Mouse (Mus musculus): ENCODE results near the gene Qrich1. TPM values are rescaled to one million over a fixed set of nuclear protein-coding genes. Genes with fewer than 3 reads are reported as not detected.

Qrich1 gene
- polyA plus RNA-seq, 1 experiment: 87.8 TPM

DNA sequence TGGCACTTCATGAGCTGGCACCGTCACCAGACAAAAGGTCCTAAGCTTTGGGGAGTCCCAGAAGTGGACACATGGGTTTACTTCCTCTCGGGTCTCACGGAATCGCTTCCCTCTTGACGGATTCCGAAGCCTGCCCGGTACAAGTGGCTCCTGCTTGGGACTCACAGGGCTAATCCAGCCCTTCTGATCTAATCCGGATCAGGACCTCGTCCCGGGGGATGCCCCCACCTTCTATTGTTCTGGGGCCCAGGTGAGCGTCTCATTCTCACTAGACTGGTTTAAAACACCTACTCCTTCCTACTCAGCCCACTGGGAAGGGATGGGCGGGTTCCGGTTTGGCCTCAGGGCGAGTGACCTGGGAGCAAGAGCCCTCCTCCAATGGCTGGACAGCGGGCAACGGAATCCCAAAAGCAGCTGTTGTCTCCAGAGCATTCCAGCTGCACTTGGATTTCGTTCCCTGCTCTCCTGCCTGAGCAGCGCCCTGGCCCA, 51.4 kb downstream of the Qrich1 start:
- TF ChIP-seq GATA1 (IDR thresholded peaks at IDR 0.05; ENCODE audit: low read length): no peak

DNA sequence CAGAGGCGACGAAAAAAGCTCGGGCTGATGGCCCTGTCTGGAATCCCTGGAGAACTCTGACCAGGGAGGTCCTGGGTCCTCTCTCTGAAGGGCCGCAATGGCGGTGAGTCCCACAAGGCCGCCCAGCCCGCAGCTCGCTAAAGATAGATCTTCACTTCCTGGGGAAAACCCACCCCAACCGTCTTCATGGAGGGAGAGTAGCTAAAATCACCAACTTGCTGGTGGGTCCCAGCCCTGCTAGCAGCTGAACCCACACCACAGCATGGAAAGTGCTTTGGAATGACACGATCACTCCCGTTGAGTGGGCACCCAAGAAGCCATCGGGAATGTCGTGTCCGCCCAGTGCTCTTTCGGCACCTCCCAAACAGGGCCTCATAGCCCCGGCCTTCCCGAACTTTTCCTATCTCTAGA, 51.9 kb downstream of the Qrich1 start:
- TF ChIP-seq GATA1 (IDR thresholded peaks at IDR 0.05; ENCODE audit: low read length): no peak

DNA sequence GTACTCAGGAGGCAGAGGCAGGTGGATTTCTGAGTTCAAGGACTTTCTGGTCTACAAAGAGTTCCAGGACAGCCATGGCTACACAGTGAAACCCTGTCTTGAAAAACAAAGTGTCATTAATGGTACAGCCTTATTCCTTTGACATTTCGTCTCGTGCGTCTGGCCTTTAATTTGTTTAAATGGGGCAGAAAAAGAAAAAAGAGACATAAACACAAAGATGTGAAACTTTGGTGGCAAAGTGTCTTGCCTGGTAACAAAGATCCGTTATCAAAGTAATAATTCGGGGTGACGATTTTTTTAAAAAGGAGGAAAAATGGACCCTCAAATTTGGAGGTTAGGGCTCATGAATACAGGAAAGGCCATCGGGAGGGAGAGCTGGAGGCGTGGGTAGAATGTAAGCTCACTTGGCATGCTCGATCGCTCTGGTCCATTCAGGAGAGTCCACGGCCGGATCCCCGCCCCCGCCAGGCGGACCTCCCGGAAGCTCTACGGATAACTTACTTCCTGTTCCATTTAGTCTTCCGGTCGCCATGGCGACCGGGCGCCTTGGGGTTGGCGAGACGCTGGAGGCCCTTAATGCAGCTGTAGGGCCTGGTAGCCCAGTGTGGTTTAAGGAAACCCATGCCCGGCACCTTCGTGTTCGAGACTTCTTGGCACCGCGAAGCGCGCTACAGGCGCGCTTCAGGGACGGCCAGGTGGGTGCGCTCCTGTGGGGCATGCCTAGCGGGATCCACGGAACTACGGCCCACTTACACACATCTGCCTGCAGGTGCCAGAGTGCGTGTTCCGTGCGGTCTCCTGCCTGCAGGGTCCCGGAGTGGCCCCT, 53.0 kb downstream of the Qrich1 start, which contains the start of gene Dalrd3:
Gene Dalrd3 (plus strand): TSS at position 506 of the 826 bp plus-strand sequence.
- TF ChIP-seq GATA1 (IDR thresholded peaks at IDR 0.05; ENCODE audit: low read length): no peak

DNA sequence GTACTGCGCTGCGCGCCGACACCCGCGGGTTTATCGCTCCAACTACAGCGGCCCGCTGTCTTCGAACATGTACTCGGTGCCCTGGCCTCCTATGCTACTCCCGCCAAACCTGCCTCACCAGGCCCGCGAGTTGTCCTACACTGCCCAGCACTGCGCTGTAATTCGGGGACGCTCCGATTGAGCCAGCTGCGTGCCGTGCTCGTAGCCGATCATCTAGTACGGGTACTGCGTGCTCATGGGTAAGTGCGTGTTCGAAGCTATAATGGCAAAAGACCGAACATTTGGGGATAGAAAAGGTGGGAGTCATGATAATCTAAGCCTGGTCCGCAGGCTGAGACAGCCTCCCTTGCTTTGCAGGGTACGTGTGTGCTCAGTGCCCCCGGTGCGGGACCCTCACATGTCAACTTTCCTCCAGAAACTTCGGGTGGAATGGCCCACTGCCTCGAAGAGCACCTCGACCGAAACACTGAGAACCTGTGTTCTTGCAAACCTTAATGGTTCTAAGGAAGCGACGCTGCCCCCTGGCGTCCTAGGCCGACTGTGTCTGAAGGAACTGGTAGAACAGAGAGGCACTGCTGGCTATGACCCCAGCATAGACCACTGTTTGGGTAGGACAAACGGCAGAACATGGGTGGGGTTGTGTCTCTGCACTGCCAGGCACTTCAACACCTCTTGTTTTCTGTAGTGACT, 53.7 kb downstream of the Qrich1 start:
- TF ChIP-seq GATA1 (IDR thresholded peaks at IDR 0.05; ENCODE audit: low read length): no peak

DNA sequence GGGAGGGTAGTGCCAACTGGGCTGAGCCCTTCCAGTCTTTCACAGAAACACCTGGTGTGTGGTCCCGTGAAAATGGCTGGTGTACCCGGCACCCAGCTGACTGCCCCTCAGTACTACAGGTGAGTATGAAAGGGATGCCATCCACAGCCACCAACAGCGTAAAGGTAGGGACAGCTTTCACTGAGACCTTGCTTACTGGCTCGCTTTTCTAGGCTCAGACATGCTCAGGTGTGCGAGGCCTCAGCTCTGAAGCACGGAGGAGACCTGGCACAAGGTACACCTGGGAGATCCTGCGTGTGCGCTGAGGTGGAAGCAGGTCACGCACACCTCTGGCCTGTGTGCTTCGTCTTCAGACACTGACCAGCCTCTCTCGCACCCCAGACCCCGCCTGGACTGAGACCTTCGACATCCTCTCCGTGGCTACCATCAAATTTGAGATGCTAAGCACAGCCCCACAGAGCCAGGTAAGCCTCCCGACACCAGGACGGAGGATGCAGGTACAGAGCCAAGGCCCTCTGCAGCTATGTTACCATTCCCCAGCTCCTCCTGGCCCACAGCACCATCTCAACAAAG, 54.9 kb downstream of the Qrich1 start:
- TF ChIP-seq GATA1 (IDR thresholded peaks at IDR 0.05; ENCODE audit: low read length): no peak

DNA sequence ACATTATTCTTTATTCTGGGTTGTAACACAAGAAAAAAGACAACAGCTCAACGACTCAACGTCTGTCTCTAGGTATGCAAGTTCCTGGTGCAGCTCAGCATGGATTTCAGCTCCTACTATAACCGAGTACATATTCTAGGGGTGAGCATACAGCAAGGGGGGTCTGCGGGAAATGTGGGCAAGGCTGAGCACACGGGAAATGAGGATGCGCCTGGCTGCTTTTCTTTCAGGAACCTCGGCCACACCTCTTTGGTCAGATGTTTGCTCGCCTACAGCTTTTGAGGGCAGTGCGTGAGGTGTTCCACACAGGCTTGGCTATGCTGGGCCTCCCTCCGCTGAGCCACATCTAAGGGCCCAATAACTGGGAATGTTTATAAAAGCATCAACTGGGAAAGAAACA, 55.7 kb downstream of the Qrich1 start:
- no peak for TF ChIP-seq GATA1 (IDR thresholded peaks at IDR 0.05; ENCODE audit: low read length)

DNA sequence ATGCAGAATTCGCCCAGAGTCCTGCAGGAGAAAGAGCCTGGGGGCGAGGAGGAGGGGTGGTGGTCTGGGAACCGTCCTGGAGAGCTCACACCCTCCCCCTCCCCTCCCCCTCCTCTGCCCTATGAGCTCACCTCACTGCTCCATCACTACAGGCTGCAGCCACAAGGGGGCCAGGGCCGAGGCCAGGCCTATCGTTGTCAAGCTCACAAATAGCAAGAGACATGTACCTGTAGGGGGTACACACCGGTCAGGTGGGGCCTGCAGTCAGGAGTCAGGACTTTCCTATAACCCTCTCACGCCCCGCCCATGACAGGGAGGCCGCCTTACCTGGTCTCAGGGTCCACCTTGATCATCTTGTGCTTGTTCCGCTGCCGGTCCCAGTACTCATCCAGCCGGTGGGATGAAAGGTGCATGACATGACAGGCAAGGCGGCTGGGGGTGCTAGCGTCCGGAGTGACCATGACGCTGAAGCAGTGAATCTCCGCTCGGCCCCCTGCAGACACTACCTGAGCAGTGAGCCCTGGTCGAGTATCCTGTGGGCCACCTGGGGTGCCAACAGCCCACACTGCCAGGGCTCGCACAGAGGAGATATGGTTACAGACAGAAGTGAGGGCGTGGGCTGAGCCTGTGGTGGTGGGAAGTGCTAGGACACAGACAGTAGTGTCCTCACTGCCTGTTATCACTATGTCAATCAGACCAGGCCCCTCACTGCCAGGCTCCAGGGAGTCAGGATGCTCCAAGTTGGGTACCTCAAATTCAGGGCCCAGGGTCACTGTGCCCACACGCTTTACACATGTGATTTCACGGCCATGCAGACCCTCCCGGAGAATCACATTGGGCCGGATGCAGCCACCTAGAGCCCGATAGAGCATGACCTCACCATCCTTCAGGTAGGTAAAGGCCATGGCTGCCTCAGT, 57.4 kb downstream of the Qrich1 start:
- TF ChIP-seq GATA1 (IDR thresholded peaks at IDR 0.05; ENCODE audit: low read length): no peak

DNA sequence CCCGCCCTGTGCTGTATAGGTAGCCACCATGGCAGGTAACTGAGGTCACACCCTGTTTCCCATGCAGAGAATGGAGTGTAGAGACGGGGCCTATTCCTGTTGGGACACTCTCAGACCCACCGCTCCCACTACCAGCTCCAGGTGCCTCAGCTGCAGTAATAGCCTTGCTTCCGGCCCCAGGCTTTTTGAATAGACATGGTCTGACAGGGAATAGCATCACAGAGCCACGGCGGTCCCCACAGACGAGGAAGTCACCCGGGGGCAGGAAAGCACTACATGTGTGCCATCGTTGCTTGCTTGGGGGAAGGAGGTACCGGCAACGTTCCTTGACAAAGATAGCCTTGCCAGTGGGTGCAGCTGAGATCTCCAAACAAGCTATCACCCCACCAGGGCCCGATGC, 58.3 kb downstream of the Qrich1 start:
- TF ChIP-seq GATA1 (IDR thresholded peaks at IDR 0.05; ENCODE audit: low read length): no peak

DNA sequence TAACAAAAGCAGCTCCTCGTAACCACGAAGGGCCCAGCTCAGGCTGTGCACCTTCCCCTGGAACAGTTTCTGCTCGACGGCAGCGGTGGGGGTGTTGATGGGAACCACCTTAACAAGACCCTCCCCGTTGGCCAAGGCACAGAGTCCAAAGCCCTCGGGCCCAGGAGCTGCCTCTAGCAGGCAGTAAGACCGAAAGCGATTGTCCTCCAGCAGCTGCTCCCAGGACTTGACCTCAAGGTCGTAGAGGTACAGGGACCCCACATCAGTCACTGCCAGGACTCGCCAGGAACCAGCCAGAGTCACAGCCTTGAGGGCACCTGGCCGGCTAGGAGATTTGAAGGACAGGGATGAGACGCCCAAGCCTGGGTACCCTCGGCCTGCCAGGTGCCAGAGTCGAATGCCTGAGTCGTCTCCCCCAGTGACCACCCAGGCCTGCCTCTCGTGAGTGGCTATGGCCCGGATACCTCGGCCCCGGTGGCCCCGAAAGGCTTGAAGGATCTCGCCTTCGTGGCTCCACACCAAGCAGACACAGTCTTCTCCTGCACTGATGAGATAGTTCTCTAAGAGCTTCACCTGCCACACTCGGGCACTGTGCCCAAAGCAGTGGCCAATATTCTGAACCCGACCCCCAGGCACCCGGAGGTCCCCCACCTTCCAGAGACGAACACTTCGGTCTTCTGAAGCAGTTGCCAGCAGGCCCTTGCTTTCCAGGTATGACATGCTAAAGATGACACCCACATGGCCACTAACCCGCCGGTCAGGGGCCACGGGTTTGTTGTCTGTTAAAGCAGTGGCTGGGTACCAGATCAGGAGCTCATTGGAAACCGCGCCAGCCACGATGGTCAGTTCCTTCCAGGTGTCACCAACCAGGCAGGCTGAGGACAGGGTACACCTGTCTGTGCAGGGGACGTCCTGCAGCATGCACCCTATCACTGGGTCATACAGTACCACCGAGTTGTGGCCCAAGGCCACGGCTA, 59.0 kb downstream of the Qrich1 start:
- TF ChIP-seq GATA1 (IDR thresholded peaks at IDR 0.05; ENCODE audit: low read length): no peak

DNA sequence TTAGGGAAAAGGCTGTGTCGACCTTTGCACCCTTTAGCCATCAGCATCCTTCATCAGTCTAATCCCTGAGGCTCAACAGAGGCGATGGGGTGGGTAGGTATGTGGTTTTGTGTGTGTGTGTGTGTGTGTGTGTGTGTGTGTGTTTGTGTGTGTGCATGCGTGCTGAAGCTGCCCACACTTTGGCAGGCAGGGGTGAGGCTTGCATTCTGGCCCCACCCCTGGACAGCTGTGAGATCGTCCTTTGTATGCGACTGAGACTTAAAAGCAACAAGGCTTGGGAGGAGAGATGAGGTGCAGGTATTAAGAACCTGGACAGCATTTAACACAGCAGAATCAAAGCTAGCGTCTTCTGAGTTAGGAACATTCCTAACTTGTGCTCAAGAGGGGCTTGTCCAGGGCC, 60.4 kb downstream of the Qrich1 start:
- TF ChIP-seq GATA1 (IDR thresholded peaks at IDR 0.05; ENCODE audit: low read length): no peak

DNA sequence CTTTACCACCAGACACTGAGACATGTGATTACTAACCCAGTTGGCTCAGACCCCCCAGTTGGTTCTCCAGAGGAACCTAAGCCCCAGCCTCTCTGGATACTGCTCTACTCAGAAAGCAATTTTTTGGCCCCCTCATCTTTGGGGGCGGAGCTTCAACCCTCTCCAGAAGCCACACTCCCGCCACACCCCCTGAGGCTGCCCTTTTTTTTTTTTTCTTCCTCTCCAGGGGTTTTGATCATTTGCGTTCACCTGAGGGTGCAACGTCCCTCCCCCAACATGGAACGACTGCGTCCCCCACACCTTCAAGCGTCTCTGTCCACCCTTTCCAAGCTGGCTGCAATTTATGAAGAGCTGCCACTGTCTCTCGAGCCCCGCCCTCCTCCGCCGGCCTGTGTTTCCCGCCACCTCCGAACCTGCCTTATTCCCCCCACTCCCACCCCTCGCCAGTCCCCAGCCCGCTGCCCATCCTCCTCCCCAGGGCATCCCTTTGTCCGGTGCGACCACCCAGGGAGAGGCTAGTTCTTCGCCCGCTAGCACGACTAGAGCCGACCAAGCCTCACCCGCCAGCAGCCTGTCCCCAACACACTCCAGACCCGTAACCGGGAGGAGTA, 61.4 kb downstream of the Qrich1 start:
- no peak for TF ChIP-seq GATA1 (IDR thresholded peaks at IDR 0.05; ENCODE audit: low read length)

DNA sequence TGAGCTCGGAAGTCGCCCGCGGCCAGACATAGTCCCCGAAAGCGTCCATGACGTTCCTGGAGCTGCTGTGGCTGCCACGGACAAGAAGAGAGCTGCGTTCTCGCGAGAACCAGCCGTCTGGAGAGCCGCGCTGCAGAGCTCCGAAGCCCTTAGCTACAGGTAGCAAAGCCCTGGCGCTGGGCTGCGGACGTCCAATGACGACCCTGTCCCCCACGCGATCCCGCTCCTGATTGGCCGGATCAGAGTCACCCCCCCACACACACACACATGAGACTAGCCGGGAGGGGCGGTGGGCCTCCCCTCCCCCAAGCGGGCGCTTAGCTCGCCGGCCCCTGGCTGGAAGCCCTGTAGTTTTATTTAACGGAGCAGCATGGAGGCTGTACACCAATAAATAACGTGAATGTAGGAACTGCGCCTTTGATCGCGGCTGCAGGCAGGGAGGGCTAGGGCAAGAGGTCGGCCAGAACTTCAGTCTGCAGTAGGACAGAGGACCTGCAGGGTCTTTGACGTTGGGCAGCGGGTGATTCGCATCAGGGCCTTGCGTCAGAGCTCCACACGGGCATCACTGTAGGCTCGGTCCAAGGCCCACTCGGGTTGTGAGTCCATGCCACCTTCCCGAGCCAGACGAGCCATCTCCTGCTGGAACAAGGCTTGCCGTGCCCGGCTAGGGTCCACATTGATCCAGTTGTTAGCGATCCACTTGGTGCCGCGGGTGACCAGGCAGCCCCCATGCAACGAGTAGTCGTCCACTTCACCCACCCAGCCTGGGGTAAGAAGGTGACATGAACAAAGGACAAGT, 62.1 kb downstream of the Qrich1 start, which contains the start of gene Wdr6:
Gene Wdr6 (minus strand): TSS at position 195 of the 799 bp plus-strand sequence.
- no peak for TF ChIP-seq GATA1 (IDR thresholded peaks at IDR 0.05; ENCODE audit: low read length)

DNA sequence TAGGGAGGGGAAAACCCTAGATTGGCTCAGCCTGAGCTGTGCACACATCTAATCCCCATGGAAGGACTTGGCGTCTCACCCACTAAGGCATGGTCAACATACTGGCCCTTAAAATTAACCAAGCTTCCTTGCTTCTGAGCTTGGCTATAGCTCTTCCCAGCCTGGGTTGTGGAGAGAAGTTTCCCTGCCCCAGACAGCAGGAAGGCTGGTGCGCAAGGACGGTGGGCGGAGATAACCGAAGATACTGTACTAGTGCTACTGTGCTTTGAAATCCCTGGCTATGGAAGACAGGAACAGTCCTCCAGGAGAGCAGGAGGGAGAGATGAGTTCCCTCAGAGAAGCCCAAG, 62.7 kb downstream of the Qrich1 start:
- no peak for TF ChIP-seq GATA1 (IDR thresholded peaks at IDR 0.05; ENCODE audit: low read length)
